Mouse (Mus musculus): ENCODE results near the gene Slc39a5. TPM values are rescaled to one million over a fixed set of nuclear protein-coding genes. Genes with fewer than 3 reads are reported as not detected.
A peak's percentile ranks its signal among the peaks of the same experiment; 100 is the strongest.

The Slc39a5 gene
- polyA plus RNA-seq, 1 experiment from 2014 or later: 0.21 TPM

GRCm38 (mm10) chr10:128379260-128379659, 21.8 kb downstream of the Slc39a5 start:
- H3K9me3 ChIP-seq (replicated peaks): no peaks in the 10 kb centered on the region
- WGBS: 95% methylated on average over 7 of the region's 7 CpGs
- H3K27ac ChIP-seq: no peak overlapping the region
- H3K4me3 ChIP-seq: peak overlapping the region; percentile 6; the same call in 1 of the 2 replicates
- H3K27me3 ChIP-seq (ENCODE audit: low read depth, poor library complexity, severe bottlenecking): no peaks in the 10 kb centered on the region
- peaks cover 27% of the 10 kb centered on the region for H3K4me1 ChIP-seq
- H3K36me3 ChIP-seq: peaks cover 71% of the 10 kb centered on the region
- no peak for DNase-seq (ENCODE audit: low spot score)

- DNase-seq (ENCODE audit: low spot score): no peak
- no peaks in the 10 kb centered on the region for H3K27me3 ChIP-seq (ENCODE audit: low read depth, poor library complexity, severe bottlenecking)
- no peaks in the 10 kb centered on the region for H3K9me3 ChIP-seq (replicated peaks)
- peak overlapping the region; percentile 99 for H3K4me3 ChIP-seq
- H3K4me1 ChIP-seq: peaks cover 27% of the 10 kb centered on the region
- peak overlapping the region; percentile 96 for H3K27ac ChIP-seq
- WGBS: 91% methylated on average over 3 of the region's 3 CpGs
- peaks cover 63% of the 10 kb centered on the region for H3K36me3 ChIP-seq
Measured at GRCm38 (mm10) chr10:128378462-128378861, 22.6 kb downstream of the Slc39a5 start.

GRCm38 (mm10) chr10:128377940-128378448, 23.0 kb downstream of the Slc39a5 start:
- WGBS: 60% methylated on average over 14 of the region's 14 CpGs
- Histone ChIP-seq H3K4me1 (peaks cover 27% of the 10 kb centered on the region), H3K27ac (peak overlapping the region; percentile 96), H3K4me3 (peak overlapping the region; percentile 99), H3K36me3 (peaks cover 58% of the 10 kb centered on the region), H3K9me3 (replicated peaks) (no peaks in the 10 kb centered on the region), H3K27me3 (ENCODE audit: low read depth, poor library complexity, severe bottlenecking) (no peaks in the 10 kb centered on the region)
- no peak for DNase-seq (ENCODE audit: low spot score)

GRCm38 (mm10) chr10:128377222-128377939, 23.6 kb downstream of the Slc39a5 start:
- H3K27me3 ChIP-seq (ENCODE audit: low read depth, poor library complexity, severe bottlenecking): no peaks in the 10 kb centered on the region
- peak overlapping the region; percentile 96 for H3K27ac ChIP-seq
- H3K4me1 ChIP-seq: peaks cover 27% of the 10 kb centered on the region
- peaks cover 52% of the 10 kb centered on the region for H3K36me3 ChIP-seq
- peak; percentile 77 for DNase-seq (ENCODE audit: low spot score)
- H3K4me3 ChIP-seq: peak overlapping the region; percentile 99
- WGBS: under 1% methylated on average over 46 of the region's 47 CpGs
- no peaks in the 10 kb centered on the region for H3K9me3 ChIP-seq (replicated peaks)

- Histone ChIP-seq H3K27ac (peak within 1 kb of the TSS; percentile 96), H3K4me3 (peak within 1 kb of the TSS; percentile 99)
- under 1% methylated on average over 72 of the region's 73 CpGs for WGBS
Measured at GRCm38 (mm10) chr10:128376455-128377211, 24.4 kb downstream of the Slc39a5 start, which contains the start of gene Ankrd52. Ankrd52 (plus strand) TSS chr10:128377115.

GRCm38 (mm10) chr10:128376099-128376454, 25.0 kb downstream of the Slc39a5 start:
- peak overlapping the region; percentile 96 for H3K27ac ChIP-seq
- H3K36me3 ChIP-seq: peaks cover 39% of the 10 kb centered on the region
- H3K4me3 ChIP-seq: peak overlapping the region; percentile 99
- no peaks in the 10 kb centered on the region for H3K27me3 ChIP-seq (ENCODE audit: low read depth, poor library complexity, severe bottlenecking)
- no peaks in the 10 kb centered on the region for H3K9me3 ChIP-seq (replicated peaks)
- H3K4me1 ChIP-seq: peaks cover 27% of the 10 kb centered on the region
- WGBS: 43% methylated on average over 4 of the region's 4 CpGs
- DNase-seq (ENCODE audit: low spot score): no peak

More at GRCm38 (mm10) chr10:128376455-128377211, 24.4 kb downstream of the Slc39a5 start, which contains the start of gene Ankrd52:
- Histone ChIP-seq H3K4me1 (peaks cover 27% of the 10 kb centered on the region), H3K27me3 (ENCODE audit: low read depth, poor library complexity, severe bottlenecking) (no peaks in the 10 kb centered on the region), H3K36me3 (peaks cover 45% of the 10 kb centered on the region), H3K9me3 (replicated peaks) (no peaks in the 10 kb centered on the region)
- peak; percentile 88 for DNase-seq (ENCODE audit: low spot score)

GRCm38 (mm10) chr10:128374393-128374792, 26.6 kb downstream of the Slc39a5 start:
- 76% methylated on average over 6 of the region's 6 CpGs for WGBS
- no peak for DNase-seq (ENCODE audit: low spot score)

GRCm38 (mm10) chr10:128372989-128373748, 27.9 kb downstream of the Slc39a5 start:
- Histone ChIP-seq H3K27ac (no peak overlapping the region), H3K36me3 (peaks cover 10% of the 10 kb centered on the region), H3K4me3 (no peak overlapping the region), H3K4me1 (peaks cover 39% of the 10 kb centered on the region), H3K9me3 (replicated peaks) (no peaks in the 10 kb centered on the region), H3K27me3 (ENCODE audit: low read depth, poor library complexity, severe bottlenecking) (no peaks in the 10 kb centered on the region)
- no peak for DNase-seq (ENCODE audit: low spot score)
- 87% methylated on average over 6 of the region's 6 CpGs for WGBS

More at GRCm38 (mm10) chr10:128374393-128374792, 26.6 kb downstream of the Slc39a5 start:
- no peaks in the 10 kb centered on the region for H3K9me3 ChIP-seq (replicated peaks)
- H3K27ac ChIP-seq: no peak overlapping the region
- H3K4me3 ChIP-seq: no peak overlapping the region
- peaks cover 22% of the 10 kb centered on the region for H3K36me3 ChIP-seq
- no peaks in the 10 kb centered on the region for H3K27me3 ChIP-seq (ENCODE audit: low read depth, poor library complexity, severe bottlenecking)
- H3K4me1 ChIP-seq: peaks cover 39% of the 10 kb centered on the region

GRCm38 (mm10) chr10:128372142-128372541, 28.9 kb downstream of the Slc39a5 start:
- H3K4me1 ChIP-seq: peaks cover 41% of the 10 kb centered on the region
- DNase-seq (ENCODE audit: low spot score): no peak
- peaks cover 5% of the 10 kb centered on the region; the same call in 1 of the 2 replicates for H3K36me3 ChIP-seq
- no peaks in the 10 kb centered on the region for H3K9me3 ChIP-seq (replicated peaks)
- H3K27ac ChIP-seq: no peak overlapping the region
- 82% methylated on average over 5 of the region's 5 CpGs for WGBS
- H3K27me3 ChIP-seq (ENCODE audit: low read depth, poor library complexity, severe bottlenecking): no peaks in the 10 kb centered on the region
- H3K4me3 ChIP-seq: no peak overlapping the region

- Histone ChIP-seq H3K4me3 (no peak overlapping the region), H3K27ac (no peak overlapping the region), H3K27me3 (ENCODE audit: low read depth, poor library complexity, severe bottlenecking) (no peaks in the 10 kb centered on the region), H3K36me3 (peaks cover 1% of the 10 kb centered on the region; the same call in 1 of the 2 replicates), H3K4me1 (peaks cover 33% of the 10 kb centered on the region), H3K9me3 (replicated peaks) (no peaks in the 10 kb centered on the region)
- DNase-seq (ENCODE audit: low spot score): no peak
- WGBS: 38% methylated on average over 4 of the region's 4 CpGs
Measured at GRCm38 (mm10) chr10:128370601-128371000, 30.4 kb downstream of the Slc39a5 start.

GRCm38 (mm10) chr10:128370021-128370420, 31.0 kb downstream of the Slc39a5 start:
- 74% methylated on average over 5 of the region's 6 CpGs for WGBS

GRCm38 (mm10) chr10:128369599-128369998, 31.4 kb downstream of the Slc39a5 start:
- Histone ChIP-seq H3K4me1 (peaks cover 33% of the 10 kb centered on the region), H3K27me3 (ENCODE audit: low read depth, poor library complexity, severe bottlenecking) (no peaks in the 10 kb centered on the region), H3K4me3 (peak overlapping the region; percentile 82), H3K36me3 (peaks cover 11% of the 10 kb centered on the region), H3K9me3 (replicated peaks) (no peaks in the 10 kb centered on the region), H3K27ac (peak overlapping the region; percentile 88; the same call in 1 of the 2 replicates)
- 87% methylated on average over 6 of the region's 6 CpGs for WGBS
- no peak for DNase-seq (ENCODE audit: low spot score)

More at GRCm38 (mm10) chr10:128370021-128370420, 31.0 kb downstream of the Slc39a5 start:
- Histone ChIP-seq H3K27ac (no peak overlapping the region), H3K36me3 (peaks cover 7% of the 10 kb centered on the region), H3K9me3 (replicated peaks) (no peaks in the 10 kb centered on the region), H3K27me3 (ENCODE audit: low read depth, poor library complexity, severe bottlenecking) (no peaks in the 10 kb centered on the region), H3K4me1 (peaks cover 33% of the 10 kb centered on the region), H3K4me3 (no peak overlapping the region)
- DNase-seq (ENCODE audit: low spot score): no peak
